Comparison of ENCODE assay signal across 8 mouse cellular contexts in genomic region chr5:115436421-115437124, GRCm38 (mm10). TPM values are rescaled to one million over a fixed set of nuclear protein-coding genes. Genes with fewer than 3 reads are reported as not detected.
A peak's percentile ranks its signal among the peaks of the same experiment; 100 is the strongest.
DNase-seq lines count a peak whose midpoint lies in the region; ATAC-seq and TF ChIP-seq lines count a peak whose summit lies in the region.

No protein-coding gene starts in this region.

- peak overlapping the region; percentile 56 for H3K9ac ChIP-seq in intestine, embryonic 14.5 days (ENCODE audit: low read length)
- H3K9ac ChIP-seq in midbrain, embryonic 11.5 days (ENCODE audit: low read length) = peak overlapping the region; percentile 100

- H3K4me2 ChIP-seq in intestine, embryonic 14.5 days (ENCODE audit: low read length) = peak overlapping the region; percentile 68
- H3K4me2 ChIP-seq in midbrain, embryonic 11.5 days = peak overlapping the region; percentile 100

- 1% methylated on average over 43 of the region's 43 CpGs for WGBS in intestine, embryonic 14.5 days
- WGBS in midbrain, embryonic 11.5 days = under 1% methylated on average over 43 of the region's 43 CpGs

- peaks cover 40% of the 10 kb centered on the region for H3K4me1 ChIP-seq in intestine, embryonic 14.5 days (replicated peaks; ENCODE audit: control insufficient read depth, insufficient read depth, low read length)
- peaks cover 82% of the 10 kb centered on the region for H3K4me1 ChIP-seq in midbrain, embryonic 11.5 days (ENCODE audit: control insufficient read depth, insufficient read depth, low read length)

- peak overlapping the region; percentile 43 for H3K27ac ChIP-seq in gastrocnemius, adult 2 months
- H3K27ac ChIP-seq in intestine, embryonic 14.5 days (ENCODE audit: low read depth) = peak overlapping the region; percentile 88
- peak overlapping the region; percentile 100 for H3K27ac ChIP-seq in midbrain, embryonic 11.5 days (ENCODE audit: low read depth, low read length)

- peaks cover 35% of the 10 kb centered on the region for H3K36me3 ChIP-seq in intestine, embryonic 14.5 days (ENCODE audit: control insufficient read depth, insufficient read depth, low read length)
- H3K36me3 ChIP-seq in midbrain, embryonic 11.5 days (ENCODE audit: control insufficient read depth, insufficient read depth, low read length) = peaks cover 39% of the 10 kb centered on the region

- peak; percentile 76 for DNase-seq in adrenal gland, adult 2 months
- DNase-seq in gastrocnemius, adult 2 months = peak; percentile 61
- DNase-seq in intestine, embryonic 14.5 days (ENCODE audit: low spot score) = peak; percentile 68
- peak; percentile 89 to 90 for DNase-seq in left cerebral cortex, postnatal 10 days (ENCODE audit: extremely low spot score in 1 of 2, low spot score in 2 of 2)
- peak; percentile 100 for DNase-seq in midbrain, embryonic 11.5 days (ENCODE audit: low spot score, missing footprints)
- peak; percentile 18 for DNase-seq in skeletal muscle tissue, adult 2 months (ENCODE audit: low read depth, low spot score)

- peak; percentile 28; the same call in 1 of the 2 replicates for ATAC-seq in common myeloid progenitor, adult 5-6 weeks (replicated peaks; ENCODE audit: low read depth, poor library complexity, severe bottlenecking)
- peak; percentile 77 for ATAC-seq in intestine, embryonic 14.5 days (replicated peaks; ENCODE audit: low FRiP score, low TSS enrichment, low read depth)
- peak; percentile 91 for ATAC-seq in midbrain, embryonic 11.5 days (ENCODE audit: low FRiP score)
- ATAC-seq in CD4-positive, CD25-positive, alpha-beta regulatory T cell, adult 4 months = no peak

- peak overlapping the region; percentile 67 for H3K4me3 ChIP-seq in gastrocnemius, adult 2 months
- peak overlapping the region; percentile 38 for H3K4me3 ChIP-seq in intestine, embryonic 14.5 days (ENCODE audit: low read depth, low read length)
- peak overlapping the region; percentile 100 for H3K4me3 ChIP-seq in midbrain, embryonic 11.5 days (ENCODE audit: low read depth, low read length)

- intact Hi-C loops in gastrocnemius, adult 2 months (cut with DNase I) = no loop called here
- intact Hi-C loops in left cerebral cortex, postnatal 10 days (cut with DNase I) = no loop called here

- no peak for TF ChIP-seq CTCF in gastrocnemius, adult 2 months (IDR thresholded peaks at IDR 0.05)

- no peaks in the 10 kb centered on the region for H3K9me3 ChIP-seq in intestine, embryonic 14.5 days (ENCODE audit: control insufficient read depth, low read length)
- H3K9me3 ChIP-seq in midbrain, embryonic 11.5 days (ENCODE audit: control insufficient read depth, low read length) = no peaks in the 10 kb centered on the region

- H3K27me3 ChIP-seq in intestine, embryonic 14.5 days (replicated peaks; ENCODE audit: control insufficient read depth, insufficient read depth, low read length) = no peaks in the 10 kb centered on the region
- no peaks in the 10 kb centered on the region for H3K27me3 ChIP-seq in midbrain, embryonic 11.5 days (ENCODE audit: control insufficient read depth, insufficient read depth, low read length)

RNA-seq across cellular contexts. Expression of gene Msi1, which starts 7.2 kb away (rescaled TPM):
- total RNA-seq in adrenal gland, adult 2 months (2021) = 10 to 100 TPM; 16.3 to 19.1 TPM
- 24.0 and 29.5 TPM in 2 replicates for polyA plus RNA-seq in adrenal gland, adult 2 months (2012; rRNA removed)
- total RNA-seq in common myeloid progenitor, adult 5-6 weeks (2017) = not detected in 2 replicates
- under 1 TPM in 1 of 2 experiments, not detected in 1; 0.61 TPM for total RNA-seq in gastrocnemius, adult 2 months (2021)
- 16.0 and 16.5 TPM in 2 replicates for polyA plus RNA-seq in intestine, embryonic 14.5 days (2014; fragmentation: Nextera tagmentation; extraction: Ambion mirVana)
- 10 to 100 TPM; 54.2 to 58.0 TPM for total RNA-seq in left cerebral cortex, postnatal 10 days (2021)
- polyA plus RNA-seq in midbrain, embryonic 11.5 days (2014; fragmentation: Nextera tagmentation; extraction: Ambion mirVana) = 199 and 227 TPM in 2 replicates
- not detected for polyA plus RNA-seq in CD4-positive, CD25-positive, alpha-beta regulatory T cell, adult 4 months (2017; shearing (Covaris generic))

RNA-seq across cellular contexts. Expression of gene Pla2g1b, which starts 29.5 kb away (rescaled TPM):
- not detected for total RNA-seq in adrenal gland, adult 2 months (2021)
- 7.6 TPM in 1 of 2 replicates, not detected in the other for polyA plus RNA-seq in adrenal gland, adult 2 months (2012; rRNA removed)
- not detected in 2 replicates for total RNA-seq in common myeloid progenitor, adult 5-6 weeks (2017)
- not detected for total RNA-seq in gastrocnemius, adult 2 months (2021)
- 5.0 and 6.3 TPM in 2 replicates for polyA plus RNA-seq in intestine, embryonic 14.5 days (2014; fragmentation: Nextera tagmentation; extraction: Ambion mirVana)
- not detected for total RNA-seq in left cerebral cortex, postnatal 10 days (2021)
- not detected in 2 replicates for polyA plus RNA-seq in midbrain, embryonic 11.5 days (2014; fragmentation: Nextera tagmentation; extraction: Ambion mirVana)
- not detected for polyA plus RNA-seq in CD4-positive, CD25-positive, alpha-beta regulatory T cell, adult 4 months (2017; shearing (Covaris generic))

RNA-seq across cellular contexts. Expression of gene Sirt4, which starts 48.0 kb away (rescaled TPM):
- 10 to 100 TPM; 15.1 to 28.0 TPM for total RNA-seq in adrenal gland, adult 2 months (2021)
- 47.4 and 61.7 TPM in 2 replicates for polyA plus RNA-seq in adrenal gland, adult 2 months (2012; rRNA removed)
- total RNA-seq in common myeloid progenitor, adult 5-6 weeks (2017) = 3.6 and 14.3 TPM in 2 replicates
- 10 to 100 TPM; 10.9 to 17.3 TPM for total RNA-seq in gastrocnemius, adult 2 months (2021)
- 15.2 and 21.5 TPM in 2 replicates for polyA plus RNA-seq in intestine, embryonic 14.5 days (2014; fragmentation: Nextera tagmentation; extraction: Ambion mirVana)
- total RNA-seq in left cerebral cortex, postnatal 10 days (2021) = 10 to 100 TPM; 26.8 to 31.2 TPM
- 16.2 and 18.9 TPM in 2 replicates for polyA plus RNA-seq in midbrain, embryonic 11.5 days (2014; fragmentation: Nextera tagmentation; extraction: Ambion mirVana)
- 10 to 100 TPM in 1 of 2 experiments, 1 to 10 TPM in 1; 9.9 to 18.6 TPM for polyA plus RNA-seq in CD4-positive, CD25-positive, alpha-beta regulatory T cell, adult 4 months (2017; shearing (Covaris generic))

Comparison
In these comparisons a context has a peak if more than half of its experiments do, and no peak if none do; other contexts are left out.
1. DNase-seq: peak in every context shown above with its lines; median percentile 100 in midbrain, embryonic 11.5 days; 90 in left cerebral cortex, postnatal 10 days; 76 in adrenal gland, adult 2 months; 68 in intestine, embryonic 14.5 days; 61 in gastrocnemius, adult 2 months; 18 in skeletal muscle tissue, adult 2 months.
2. H3K27ac ChIP-seq: peak in every context shown above with its lines; median percentile 100 in midbrain, embryonic 11.5 days; 88 in intestine, embryonic 14.5 days; 43 in gastrocnemius, adult 2 months.
3. H3K4me3 ChIP-seq: peak in every context shown above with its lines; median percentile 100 in midbrain, embryonic 11.5 days; 67 in gastrocnemius, adult 2 months; 38 in intestine, embryonic 14.5 days.
4. RNA of gene Msi1, which starts 7.2 kb away (total RNA-seq): 54.2 to 58.0 TPM in left cerebral cortex, postnatal 10 days and 16.3 to 19.1 TPM in adrenal gland, adult 2 months; 0.61 TPM in gastrocnemius, adult 2 months and not detected in common myeloid progenitor, adult 5-6 weeks; every median in the first group is over 10 times any median in the second.